Mouse (Mus musculus): ENCODE measurements around the gene G6pc. TPM values are rescaled to one million over a fixed set of nuclear protein-coding genes. Genes with fewer than 3 reads are reported as not detected.
A peak's percentile ranks its signal among the peaks of the same experiment; 100 is the strongest.

The G6pc gene
- polyA plus RNA-seq, 1 experiment from 2014 or later = not detected

DNA sequence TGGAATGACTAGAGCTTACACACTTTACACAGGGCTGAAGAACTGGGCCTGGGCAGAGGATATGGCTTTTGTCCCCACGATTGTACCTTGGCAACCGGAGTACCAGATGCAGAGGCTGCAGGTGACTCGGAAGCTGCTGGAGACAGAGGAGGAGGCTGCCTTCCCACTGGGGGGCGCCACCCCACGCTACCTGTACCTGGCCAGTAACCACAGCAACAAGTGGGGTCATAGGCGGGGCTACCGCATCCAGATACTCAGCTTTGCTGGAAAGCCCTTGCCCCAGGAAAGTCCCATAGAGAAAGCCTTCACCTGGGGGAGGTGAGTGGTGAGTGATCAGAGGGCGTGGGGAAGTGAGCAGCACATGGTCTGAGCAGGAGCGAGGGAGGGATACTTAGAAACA lies 31.7 kb upstream of the G6pc start:
- no peak overlapping the region for H3K4me2 ChIP-seq
- no peak for ATAC-seq (replicated peaks)
- H3K36me3 ChIP-seq (replicated peaks) = no peaks in the 10 kb centered on the region
- H3K4me1 ChIP-seq = peaks cover 13% of the 10 kb centered on the region
- no peak overlapping the region for H3K4me3 ChIP-seq
- no peaks in the 10 kb centered on the region for H3K27me3 ChIP-seq (replicated peaks)
- H3K9ac ChIP-seq = no peak overlapping the region
- H3K27ac ChIP-seq = no peak overlapping the region
- 85% methylated on average over 9 of the region's 9 CpGs for WGBS
- no peaks in the 10 kb centered on the region for H3K9me3 ChIP-seq

GRCm38 (mm10) chr11:101338123-101338760 lies 29.1 kb upstream of the G6pc start:
- Histone ChIP-seq H3K9ac (peak overlapping the region; percentile 40), H3K36me3 (replicated peaks) (no peaks in the 10 kb centered on the region), H3K4me1 (peaks cover 13% of the 10 kb centered on the region), H3K27me3 (replicated peaks) (no peaks in the 10 kb centered on the region), H3K27ac (peak overlapping the region; percentile 66), H3K4me3 (peak overlapping the region; percentile 33), H3K9me3 (no peaks in the 10 kb centered on the region), H3K4me2 (peak overlapping the region; percentile 63)
- peak; percentile 77 for ATAC-seq (replicated peaks)
- WGBS = 2% methylated on average over 9 of the region's 9 CpGs

GRCm38 (mm10) chr11:101347083-101347775 lies 20.1 kb upstream of the G6pc start:
- Histone ChIP-seq H3K4me2 (no peak overlapping the region), H3K27me3 (replicated peaks) (no peaks in the 10 kb centered on the region), H3K4me1 (no peaks in the 10 kb centered on the region), H3K9me3 (no peaks in the 10 kb centered on the region), H3K9ac (no peak overlapping the region), H3K36me3 (replicated peaks) (no peaks in the 10 kb centered on the region), H3K27ac (no peak overlapping the region), H3K4me3 (no peak overlapping the region)
- no peak for ATAC-seq (replicated peaks)
- 86% methylated on average over 10 of the region's 10 CpGs for WGBS

DNA sequence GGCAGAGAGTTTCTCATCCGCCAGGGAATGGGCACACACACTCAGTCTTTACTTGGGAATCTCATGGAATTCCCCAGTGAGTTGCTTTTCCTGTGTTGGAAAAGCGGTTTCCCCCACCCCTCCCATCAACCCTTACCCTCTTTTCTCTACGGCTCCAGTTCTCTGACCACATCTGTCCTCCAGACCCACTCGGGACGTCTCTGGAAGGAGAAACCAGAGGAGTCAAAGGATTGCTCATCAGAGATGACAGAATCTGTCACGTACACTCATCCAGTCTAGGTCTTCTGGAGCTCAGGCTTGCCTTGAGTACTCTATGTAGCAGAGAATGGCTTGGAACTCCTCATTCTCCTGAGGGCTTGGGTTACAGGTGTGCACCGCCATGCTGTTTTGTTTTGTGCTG lies 18.6 kb upstream of the G6pc start:
- Histone ChIP-seq H3K4me1 (no peaks in the 10 kb centered on the region), H3K9ac (no peak overlapping the region), H3K4me2 (no peak overlapping the region), H3K36me3 (replicated peaks) (no peaks in the 10 kb centered on the region), H3K9me3 (no peaks in the 10 kb centered on the region), H3K27ac (no peak overlapping the region), H3K4me3 (no peak overlapping the region), H3K27me3 (replicated peaks) (no peaks in the 10 kb centered on the region)
- 77% methylated on average over 7 of the region's 7 CpGs for WGBS
- ATAC-seq (replicated peaks) = no peak

DNA sequence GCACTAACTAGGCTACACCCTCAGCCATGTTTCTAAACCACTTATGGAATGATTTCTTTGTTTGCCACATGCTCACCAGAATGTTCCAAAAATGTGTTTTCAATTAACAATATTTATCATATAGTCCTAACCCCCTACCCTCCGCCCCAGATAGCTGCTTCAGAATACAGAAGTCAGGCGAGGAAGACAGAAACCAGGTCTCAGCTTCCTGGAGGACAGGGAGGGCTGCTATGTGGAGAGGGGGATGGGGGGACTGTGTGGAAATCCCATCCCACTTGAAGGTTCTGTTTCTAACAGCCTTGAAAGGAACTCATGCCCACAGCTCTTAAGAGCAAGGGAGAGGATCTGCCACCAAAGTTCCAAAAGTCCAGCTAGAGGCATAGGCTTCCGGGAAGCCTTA lies 18.1 kb upstream of the G6pc start:
- H3K36me3 ChIP-seq (replicated peaks) = no peaks in the 10 kb centered on the region
- 88% methylated on average over 3 of the region's 3 CpGs for WGBS
- H3K27ac ChIP-seq = no peak overlapping the region

DNA sequence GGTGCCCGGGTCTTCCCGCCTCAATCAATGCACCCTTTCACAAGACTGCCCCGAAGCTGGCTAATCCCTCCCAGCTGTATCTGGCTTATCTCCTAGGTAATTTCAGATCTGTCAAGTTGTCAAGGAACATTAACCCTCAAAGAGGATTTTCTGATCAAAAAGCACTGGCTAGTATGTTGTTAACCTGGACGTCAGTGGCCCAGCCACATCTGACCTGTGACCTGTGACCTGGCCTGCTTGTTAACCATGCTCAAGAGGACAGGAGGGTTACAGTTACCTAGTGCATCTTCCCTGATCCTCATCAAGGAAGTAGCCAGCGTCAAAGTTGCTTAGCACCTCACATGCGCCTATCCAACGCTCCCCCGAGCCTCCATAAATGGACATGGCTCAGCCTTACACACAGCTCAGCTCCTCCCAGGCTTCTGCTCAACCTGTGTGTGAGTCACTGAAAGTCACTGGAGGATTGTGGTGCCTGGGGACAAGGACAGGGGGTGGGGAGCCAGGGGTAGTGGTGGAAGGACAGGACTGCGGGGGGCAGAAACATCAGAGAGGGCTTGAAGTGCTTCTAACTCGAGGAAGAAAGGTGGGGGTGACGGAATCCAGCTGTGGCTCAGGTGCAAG lies 16.2 kb upstream of the G6pc start:
- Histone ChIP-seq H3K9ac (no peak overlapping the region), H3K36me3 (replicated peaks) (no peaks in the 10 kb centered on the region), H3K27me3 (replicated peaks) (no peaks in the 10 kb centered on the region), H3K4me3 (no peak overlapping the region), H3K9me3 (no peaks in the 10 kb centered on the region), H3K4me1 (no peaks in the 10 kb centered on the region), H3K27ac (no peak overlapping the region), H3K4me2 (no peak overlapping the region)
- ATAC-seq (replicated peaks) = no peak
- WGBS = 54% methylated on average over 11 of the region's 11 CpGs

More for the DNA sequence above, 18.1 kb upstream of the G6pc start:
- no peaks in the 10 kb centered on the region for H3K4me1 ChIP-seq
- H3K4me2 ChIP-seq = no peak overlapping the region
- no peaks in the 10 kb centered on the region for H3K9me3 ChIP-seq
- no peak for ATAC-seq (replicated peaks)
- H3K4me3 ChIP-seq = no peak overlapping the region
- no peak overlapping the region for H3K9ac ChIP-seq
- H3K27me3 ChIP-seq (replicated peaks) = no peaks in the 10 kb centered on the region

DNA sequence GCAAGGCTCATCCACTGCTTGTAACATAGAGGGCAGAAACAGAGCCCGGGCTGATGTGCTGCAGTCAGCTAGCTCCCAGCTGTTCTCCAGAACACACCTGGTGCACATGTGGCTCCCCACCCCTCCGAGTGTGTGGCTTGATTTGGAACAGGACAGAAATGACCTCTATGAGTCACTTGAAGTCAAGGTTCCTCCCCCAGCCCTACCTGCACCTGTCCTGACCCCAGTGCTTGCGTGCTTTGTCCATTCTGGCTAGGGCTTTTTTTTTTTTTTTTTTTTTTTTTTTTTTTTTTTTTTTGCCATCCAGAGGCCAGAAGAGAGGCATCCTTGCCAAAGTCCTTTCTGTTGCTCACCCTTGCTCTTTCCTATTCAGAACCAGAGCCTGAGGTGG lies 15.6 kb upstream of the G6pc start:
- Histone ChIP-seq H3K4me1 (no peaks in the 10 kb centered on the region), H3K4me3 (no peak overlapping the region), H3K9me3 (no peaks in the 10 kb centered on the region), H3K4me2 (no peak overlapping the region), H3K36me3 (replicated peaks) (no peaks in the 10 kb centered on the region), H3K27ac (no peak overlapping the region), H3K27me3 (replicated peaks) (no peaks in the 10 kb centered on the region), H3K9ac (no peak overlapping the region)
- WGBS = 71% methylated on average over 3 of the region's 3 CpGs
- ATAC-seq (replicated peaks) = no peak

DNA sequence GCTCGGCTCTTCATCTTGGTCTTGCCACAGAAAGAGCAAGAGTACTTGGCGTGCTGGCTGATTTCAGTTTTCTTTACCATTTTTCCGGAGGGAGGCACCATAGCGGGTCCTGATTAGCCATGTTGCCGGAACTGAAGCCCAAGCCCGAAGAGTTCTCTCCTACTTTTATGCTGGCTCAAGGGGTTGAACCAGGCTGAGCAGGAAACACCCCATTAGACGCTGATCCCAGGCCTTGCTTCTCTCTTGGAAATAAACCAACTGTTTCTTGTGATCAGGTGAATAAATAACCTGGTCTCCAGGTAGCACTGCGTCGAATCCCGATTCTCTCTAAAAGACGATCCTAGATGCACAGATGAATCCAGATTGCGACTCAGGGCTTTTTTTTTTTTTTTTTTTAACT lies 13.9 kb upstream of the G6pc start:
- H3K4me3 ChIP-seq = no peak overlapping the region
- no peaks in the 10 kb centered on the region for H3K4me1 ChIP-seq
- no peaks in the 10 kb centered on the region for H3K9me3 ChIP-seq
- ATAC-seq (replicated peaks) = no peak
- no peaks in the 10 kb centered on the region for H3K27me3 ChIP-seq (replicated peaks)
- WGBS = 88% methylated on average over 12 of the region's 12 CpGs
- no peak overlapping the region for H3K27ac ChIP-seq
- no peaks in the 10 kb centered on the region for H3K36me3 ChIP-seq (replicated peaks)
- H3K9ac ChIP-seq = no peak overlapping the region
- H3K4me2 ChIP-seq = no peak overlapping the region

DNA sequence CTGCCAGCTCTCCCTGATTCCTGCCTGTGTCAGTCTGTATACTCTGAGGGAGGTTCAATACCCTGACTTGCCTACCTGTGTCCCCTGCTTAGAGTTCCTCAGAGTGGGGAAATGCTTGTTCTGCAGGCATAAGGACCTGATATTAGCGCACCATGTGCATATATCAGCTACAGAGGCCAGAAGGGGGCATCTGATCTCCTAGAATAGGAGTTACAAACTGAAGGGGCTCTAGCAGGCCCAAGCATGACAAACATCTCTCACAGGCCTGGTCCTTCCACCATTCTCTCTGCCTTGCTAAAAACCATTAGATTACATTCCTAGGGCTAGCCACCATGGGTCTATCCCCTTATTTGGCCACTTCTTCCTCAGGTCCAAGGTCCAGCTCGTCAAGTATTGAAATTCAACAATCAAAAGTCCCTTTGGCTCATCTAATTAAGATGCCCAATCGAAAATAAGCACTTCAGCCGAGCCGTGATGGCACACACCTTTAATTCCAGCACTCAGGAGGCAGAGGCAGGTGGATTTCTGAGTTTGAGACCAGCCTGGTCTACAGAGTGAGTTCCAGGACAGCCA lies 12.8 kb upstream of the G6pc start:
- Histone ChIP-seq H3K4me3 (no peak overlapping the region), H3K4me1 (no peaks in the 10 kb centered on the region), H3K9me3 (no peaks in the 10 kb centered on the region), H3K4me2 (no peak overlapping the region), H3K9ac (no peak overlapping the region), H3K27me3 (replicated peaks) (no peaks in the 10 kb centered on the region), H3K36me3 (replicated peaks) (no peaks in the 10 kb centered on the region), H3K27ac (no peak overlapping the region)
- 85% methylated on average over 5 of the region's 5 CpGs for WGBS
- ATAC-seq (replicated peaks) = no peak

- H3K9me3 ChIP-seq = no peaks in the 10 kb centered on the region
- 91% methylated on average over 2 of the region's 2 CpGs for whole genome bisulfite sequencing
- no peak for ATAC-seq (replicated peaks)
- no peak overlapping the region for H3K27ac ChIP-seq
- H3K4me1 ChIP-seq = no peaks in the 10 kb centered on the region
- no peak overlapping the region for H3K4me3 ChIP-seq
- no peaks in the 10 kb centered on the region for H3K36me3 ChIP-seq (replicated peaks)
- H3K9ac ChIP-seq = no peak overlapping the region
- no peak overlapping the region for H3K4me2 ChIP-seq
- H3K27me3 ChIP-seq (replicated peaks) = no peaks in the 10 kb centered on the region
These were observed 11.4 kb upstream of the G6pc start for GRCm38 (mm10) chr11:101355916-101356315.

- Histone ChIP-seq H3K27ac (no peak overlapping the region), H3K9me3 (no peaks in the 10 kb centered on the region), H3K4me2 (no peak overlapping the region), H3K27me3 (replicated peaks) (no peaks in the 10 kb centered on the region), H3K4me1 (no peaks in the 10 kb centered on the region), H3K9ac (no peak overlapping the region), H3K4me3 (no peak overlapping the region), H3K36me3 (replicated peaks) (no peaks in the 10 kb centered on the region)
- 77% methylated on average over 3 of the region's 3 CpGs for WGBS
- ATAC-seq (replicated peaks) = no peak
These were observed 9.7 kb upstream of the G6pc start for GRCm38 (mm10) chr11:101357505-101358182.

GRCm38 (mm10) chr11:101359776-101360175 lies 7.6 kb upstream of the G6pc start:
- H3K9me3 ChIP-seq = no peaks in the 10 kb centered on the region
- no peak overlapping the region for H3K4me2 ChIP-seq
- no peak overlapping the region for H3K27ac ChIP-seq
- H3K27me3 ChIP-seq (replicated peaks) = no peaks in the 10 kb centered on the region
- ATAC-seq (replicated peaks) = no peak
- H3K9ac ChIP-seq = no peak overlapping the region
- WGBS = 81% methylated on average over 9 of the region's 9 CpGs
- no peaks in the 10 kb centered on the region for H3K36me3 ChIP-seq (replicated peaks)
- no peak overlapping the region for H3K4me3 ChIP-seq
- no peaks in the 10 kb centered on the region for H3K4me1 ChIP-seq

All from midbrain, embryonic 15.5 days (tissue).